Mouse (Mus musculus) midbrain, embryonic 13.5 days (tissue): Measurements from ENCODE around the gene Eps8l3. TPM values are rescaled to one million over a fixed set of nuclear protein-coding genes. Genes with fewer than 3 reads are reported as not detected.

Source experiments
- ATAC-seq: fragments of 200-750 bp; cut with Nextera tagmentation; 2 replicates; pipeline ENCODE4 v1.8.0; 2017; ENCODE audit warnings: mild to moderate bottlenecking, moderate TSS enrichment, moderate library complexity
- H3K27ac ChIP-seq: fragments of 300-500 bp; sonication (generic); 2 replicates; pipeline ENCODE4 v1.5.1; 2015; ENCODE audit warnings: inconsistent platforms, mild to moderate bottlenecking, moderate library complexity
- H3K27me3 ChIP-seq: fragments of 300-500 bp; sonication (generic); 2 replicates; pipeline ENCODE4 v1.6.1; 2015; ENCODE audit warnings: mild to moderate bottlenecking, inconsistent platforms
- H3K36me3 ChIP-seq: fragments of 300-500 bp; sonication (generic); 2 replicates; pipeline ENCODE4 v1.6.1; 2015; ENCODE audit warnings: mild to moderate bottlenecking, inconsistent platforms
- H3K4me1 ChIP-seq: fragments of 300-500 bp; sonication (generic); replicated peaks from 2 replicates; pipeline ENCODE4 v1.6.1; 2015; ENCODE audit warnings: inconsistent platforms
- H3K4me2 ChIP-seq: fragments of 300-500 bp; sonication (generic); replicated peaks from 2 replicates; pipeline ENCODE4 v1.6.1; 2015; ENCODE audit warnings: moderate library complexity, mild to moderate bottlenecking, inconsistent platforms
- H3K4me3 ChIP-seq: fragments of 300-500 bp; sonication (generic); replicated peaks from 2 replicates; pipeline ENCODE4 v1.5.1; 2015; ENCODE audit warnings: mild to moderate bottlenecking, inconsistent platforms
- H3K9ac ChIP-seq: fragments of 300-500 bp; sonication (generic); replicated peaks from 2 replicates; pipeline ENCODE4 v1.6.1; 2015; ENCODE audit warnings: mild to moderate bottlenecking, inconsistent platforms
- H3K9me3 ChIP-seq: fragments of 300-500 bp; sonication (generic); 2 replicates; pipeline ENCODE4 v1.6.1; 2016; ENCODE audit warnings: mild to moderate bottlenecking, inconsistent platforms
- WGBS: fragments of 180-500 bp; shearing (Covaris S2); methylation state at CpG from one replicate; pipeline ENCODE4 v1.1.7; 2015; 5-methylcytosine and 5-hydroxymethylcytosine counted together
- polyA plus RNA-seq: library from polyadenylated mRNA; unstranded; fragments of >200 nt; fragmentation: Nextera tagmentation; extraction: Ambion mirVana; gene quantifications from 2 replicates; pipeline ENCODE4 v1.2.1, GENCODE M21; 2015

Gene Eps8l3
- polyA plus RNA-seq, 1 experiment from 2014 or later = not detected

GRCm38 (mm10) chr3:107841370-107841769 is 35.7 kb upstream of the Eps8l3 start:
- Histone ChIP-seq H3K36me3 (no peaks in the 10 kb centered on the region), H3K4me2 (no peak overlapping the region), H3K9me3 (no peaks in the 10 kb centered on the region), H3K27ac (no peak overlapping the region), H3K4me1 (peaks cover 10% of the 10 kb centered on the region), H3K9ac (no peak overlapping the region), H3K27me3 (no peaks in the 10 kb centered on the region), H3K4me3 (no peak overlapping the region)
- ATAC-seq = no peak
- WGBS = 85% methylated on average over 7 of the region's 7 CpGs

DNA sequence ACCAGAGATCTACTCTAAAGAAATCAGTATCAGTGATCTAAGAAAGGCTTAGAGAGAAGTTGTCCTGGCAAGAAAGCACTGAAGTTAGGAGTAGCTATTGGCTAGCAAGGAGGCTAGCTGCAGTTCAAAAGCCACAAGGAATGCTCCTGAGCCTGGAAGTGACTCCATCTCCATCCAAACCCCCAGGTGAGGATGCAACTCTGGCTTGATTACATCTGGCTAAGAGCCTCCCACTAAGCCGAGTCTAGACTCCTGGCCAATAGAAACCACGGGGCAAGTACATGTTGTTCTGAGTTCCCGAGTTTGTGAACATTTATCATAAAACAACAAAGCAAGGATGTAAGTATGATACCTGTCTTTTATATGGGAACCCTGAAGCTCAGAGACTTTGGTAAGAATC is 33.6 kb upstream of the Eps8l3 start:
- H3K4me3 ChIP-seq = no peak overlapping the region
- no peak overlapping the region for H3K27ac ChIP-seq
- ATAC-seq = no peak
- peaks cover 15% of the 10 kb centered on the region for H3K4me1 ChIP-seq
- WGBS = 91% methylated on average over 3 of the region's 3 CpGs
- no peaks in the 10 kb centered on the region for H3K27me3 ChIP-seq
- no peak overlapping the region for H3K9ac ChIP-seq
- H3K9me3 ChIP-seq = no peaks in the 10 kb centered on the region
- no peaks in the 10 kb centered on the region for H3K36me3 ChIP-seq
- H3K4me2 ChIP-seq = no peak overlapping the region

DNA sequence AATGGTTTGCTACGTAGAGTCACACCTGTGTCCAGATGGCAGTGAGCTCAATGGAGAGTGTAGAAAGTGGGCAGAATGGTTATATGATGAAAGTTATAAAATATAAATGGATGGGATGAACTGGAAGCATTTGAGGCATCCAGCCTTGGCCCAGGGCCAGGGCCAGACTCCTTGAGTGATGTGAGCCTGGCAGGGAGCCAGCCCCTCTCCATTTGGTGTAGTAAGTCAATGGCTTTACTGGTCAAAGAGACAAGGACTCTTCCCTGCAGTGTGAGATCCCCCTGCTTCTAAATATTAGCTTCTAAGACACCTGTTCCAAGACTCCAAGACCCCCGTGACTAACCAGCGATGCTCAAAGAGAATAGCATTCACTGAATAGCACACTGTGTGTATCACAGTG is 33.0 kb upstream of the Eps8l3 start:
- Histone ChIP-seq H3K4me2 (no peak overlapping the region), H3K9me3 (no peaks in the 10 kb centered on the region), H3K27me3 (no peaks in the 10 kb centered on the region), H3K4me3 (no peak overlapping the region), H3K4me1 (peaks cover 21% of the 10 kb centered on the region), H3K9ac (no peak overlapping the region), H3K27ac (no peak overlapping the region), H3K36me3 (no peaks in the 10 kb centered on the region)
- WGBS = 78% methylated on average over 3 of the region's 3 CpGs
- no peak; the same call in 1 of the 2 replicates for ATAC-seq

DNA sequence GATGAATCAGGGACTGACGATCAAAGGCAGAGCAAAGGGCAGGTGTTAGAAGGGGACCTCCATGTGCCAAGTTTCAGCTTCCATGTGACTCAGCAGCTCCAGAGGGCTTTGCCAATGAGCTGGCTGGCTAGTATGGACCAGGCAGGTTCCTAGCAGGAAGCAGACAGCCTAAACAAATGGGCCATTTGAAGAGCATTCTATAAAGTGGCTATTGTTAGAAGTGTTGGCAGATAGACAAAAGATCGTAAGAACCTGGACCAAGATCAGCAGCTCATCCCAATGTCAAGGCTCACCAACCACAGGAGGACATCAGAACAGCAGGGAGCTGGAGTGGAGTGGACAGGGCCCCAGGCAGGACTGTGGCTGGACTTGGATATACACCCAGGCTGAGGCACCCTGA is 32.5 kb upstream of the Eps8l3 start:
- H3K27ac ChIP-seq = no peak overlapping the region

DNA sequence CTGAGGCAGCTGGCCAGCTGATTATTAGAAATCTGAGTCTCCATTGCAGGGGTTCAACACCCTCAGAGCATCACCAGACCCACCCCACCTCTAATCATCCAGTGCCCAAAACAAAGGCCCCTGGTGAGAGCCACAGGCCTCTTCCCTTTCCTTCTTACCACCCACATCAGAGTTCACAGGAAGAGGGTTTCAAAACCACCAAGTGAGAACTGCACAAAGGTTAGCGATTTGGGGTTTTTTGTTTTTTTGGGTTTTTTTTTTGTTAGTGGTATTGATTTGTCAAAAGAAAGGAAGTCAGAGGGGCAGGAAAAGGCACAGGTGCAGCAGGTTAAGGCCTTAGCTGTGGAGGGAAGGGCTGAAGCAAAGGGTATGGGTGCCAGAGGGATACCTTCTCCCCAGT is 30.9 kb upstream of the Eps8l3 start:
- no peak for ATAC-seq
- H3K36me3 ChIP-seq = no peaks in the 10 kb centered on the region
- no peak overlapping the region for H3K9ac ChIP-seq
- H3K4me1 ChIP-seq = peaks cover 40% of the 10 kb centered on the region
- no peak overlapping the region for H3K4me2 ChIP-seq
- no peaks in the 10 kb centered on the region for H3K9me3 ChIP-seq
- no peak overlapping the region for H3K27ac ChIP-seq
- WGBS = 90% methylated on average over 1 of the region's 1 CpGs
- no peak overlapping the region for H3K4me3 ChIP-seq
- no peaks in the 10 kb centered on the region for H3K27me3 ChIP-seq

More for the DNA sequence above, 32.5 kb upstream of the Eps8l3 start:
- no peaks in the 10 kb centered on the region for H3K27me3 ChIP-seq
- H3K4me1 ChIP-seq = peaks cover 26% of the 10 kb centered on the region
- no peak overlapping the region for H3K9ac ChIP-seq
- no peaks in the 10 kb centered on the region for H3K36me3 ChIP-seq
- 0 out of 2 replicates have a peak, but pooled peaks have one; percentile 6 for ATAC-seq
- no peaks in the 10 kb centered on the region for H3K9me3 ChIP-seq
- no peak overlapping the region for H3K4me3 ChIP-seq
- no peak overlapping the region for H3K4me2 ChIP-seq
- 83% methylated on average over 2 of the region's 2 CpGs for WGBS

DNA sequence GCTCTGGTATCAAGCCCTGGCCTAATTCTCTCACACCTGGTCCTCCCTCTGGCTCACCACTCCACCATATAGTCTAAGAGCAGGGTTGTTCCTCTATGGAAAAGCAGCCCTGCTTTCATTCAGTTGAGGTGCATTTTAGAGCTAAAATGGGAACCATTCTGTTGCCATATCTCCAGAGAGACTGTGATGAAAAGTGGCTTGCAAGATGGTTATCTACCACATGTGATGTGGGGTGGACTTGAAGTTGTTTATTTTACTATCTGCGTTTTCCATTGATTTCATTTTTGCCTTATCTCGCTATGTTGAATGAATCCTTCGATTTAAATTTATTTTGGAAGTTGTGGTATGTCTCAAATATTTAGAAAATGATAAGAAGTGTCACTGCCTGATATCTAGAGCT is 30.2 kb upstream of the Eps8l3 start:
- Histone ChIP-seq H3K9ac (no peak overlapping the region), H3K36me3 (no peaks in the 10 kb centered on the region), H3K4me3 (no peak overlapping the region), H3K4me2 (no peak overlapping the region), H3K27me3 (no peaks in the 10 kb centered on the region), H3K27ac (no peak overlapping the region), H3K4me1 (peaks cover 40% of the 10 kb centered on the region), H3K9me3 (no peaks in the 10 kb centered on the region)
- WGBS = 93% methylated on average over 3 of the region's 3 CpGs
- no peak for ATAC-seq

DNA sequence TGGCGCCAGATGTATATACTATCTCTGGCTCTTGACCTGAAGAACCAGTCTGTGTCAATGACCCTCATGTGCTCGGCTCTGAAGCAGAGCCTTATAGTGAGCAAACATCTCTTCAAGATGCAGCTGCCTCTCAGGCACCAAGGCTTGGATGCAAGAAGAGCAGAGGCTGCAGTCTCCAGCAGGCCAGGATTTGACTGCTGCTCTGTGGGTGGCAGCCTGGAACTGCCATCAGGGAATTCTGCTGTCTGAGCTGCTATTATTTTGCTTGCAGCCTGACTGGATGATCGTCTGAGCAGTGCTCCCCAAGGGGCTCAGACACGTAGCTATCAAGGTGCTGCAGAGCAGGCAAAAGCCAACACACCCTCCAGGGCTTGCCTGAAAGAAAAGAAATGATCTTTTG is 28.9 kb upstream of the Eps8l3 start:
- Histone ChIP-seq H3K4me2 (no peak overlapping the region), H3K4me1 (peaks cover 40% of the 10 kb centered on the region), H3K36me3 (no peaks in the 10 kb centered on the region), H3K9me3 (no peaks in the 10 kb centered on the region), H3K27ac (no peak overlapping the region), H3K4me3 (no peak overlapping the region), H3K27me3 (no peaks in the 10 kb centered on the region), H3K9ac (no peak overlapping the region)
- ATAC-seq = no peak
- 36% methylated on average over 4 of the region's 4 CpGs for WGBS

DNA sequence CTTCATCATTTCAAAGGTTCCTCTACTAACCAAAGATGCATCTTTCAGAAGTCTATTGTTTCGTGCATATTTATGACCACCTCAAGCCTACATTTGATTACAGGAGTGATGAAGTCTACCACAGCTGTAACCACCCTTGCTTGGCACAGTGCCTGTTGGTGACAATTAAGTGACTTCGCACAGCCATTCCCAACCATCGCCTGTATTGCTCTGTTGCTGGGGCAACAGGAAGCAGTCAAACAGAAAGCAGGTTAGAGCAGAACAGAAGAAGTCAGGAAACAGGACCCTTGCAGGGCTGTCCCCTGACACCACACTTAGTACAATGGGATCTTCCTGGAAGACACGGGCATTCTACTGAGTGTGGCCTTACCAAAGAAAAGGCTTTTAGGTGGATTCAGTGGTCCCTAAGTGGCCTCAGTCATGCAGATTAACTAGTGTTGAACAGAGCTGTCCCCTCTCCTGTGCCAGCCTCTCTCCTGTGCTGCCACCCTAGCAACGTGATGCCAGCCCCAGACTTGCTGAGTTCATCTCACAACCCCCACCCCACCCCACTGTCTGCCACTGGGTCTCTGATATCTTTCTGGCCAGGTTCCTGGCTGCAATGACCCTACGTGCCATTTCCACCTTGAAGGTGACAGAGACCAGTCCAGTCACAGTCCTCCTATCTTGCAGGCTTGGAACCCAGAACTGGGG is 27.9 kb upstream of the Eps8l3 start:
- Histone ChIP-seq H3K27me3 (no peaks in the 10 kb centered on the region), H3K27ac (peak overlapping the region; percentile 3; the same call in 1 of the 2 replicates), H3K9me3 (no peaks in the 10 kb centered on the region), H3K4me2 (no peak overlapping the region), H3K36me3 (no peaks in the 10 kb centered on the region), H3K4me3 (no peak overlapping the region), H3K4me1 (peaks cover 38% of the 10 kb centered on the region), H3K9ac (no peak overlapping the region)
- peak; percentile 15 for ATAC-seq
- 55% methylated on average over 6 of the region's 6 CpGs for WGBS

GRCm38 (mm10) chr3:107849693-107850031 is 27.4 kb upstream of the Eps8l3 start:
- H3K4me1 ChIP-seq = peaks cover 33% of the 10 kb centered on the region
- no peak overlapping the region for H3K9ac ChIP-seq
- ATAC-seq = no peak
- 86% methylated on average over 2 of the region's 2 CpGs for WGBS
- H3K27me3 ChIP-seq = no peaks in the 10 kb centered on the region
- no peak overlapping the region for H3K4me3 ChIP-seq
- no peaks in the 10 kb centered on the region for H3K9me3 ChIP-seq
- no peaks in the 10 kb centered on the region for H3K36me3 ChIP-seq
- H3K4me2 ChIP-seq = no peak overlapping the region
- H3K27ac ChIP-seq = no peak overlapping the region

DNA sequence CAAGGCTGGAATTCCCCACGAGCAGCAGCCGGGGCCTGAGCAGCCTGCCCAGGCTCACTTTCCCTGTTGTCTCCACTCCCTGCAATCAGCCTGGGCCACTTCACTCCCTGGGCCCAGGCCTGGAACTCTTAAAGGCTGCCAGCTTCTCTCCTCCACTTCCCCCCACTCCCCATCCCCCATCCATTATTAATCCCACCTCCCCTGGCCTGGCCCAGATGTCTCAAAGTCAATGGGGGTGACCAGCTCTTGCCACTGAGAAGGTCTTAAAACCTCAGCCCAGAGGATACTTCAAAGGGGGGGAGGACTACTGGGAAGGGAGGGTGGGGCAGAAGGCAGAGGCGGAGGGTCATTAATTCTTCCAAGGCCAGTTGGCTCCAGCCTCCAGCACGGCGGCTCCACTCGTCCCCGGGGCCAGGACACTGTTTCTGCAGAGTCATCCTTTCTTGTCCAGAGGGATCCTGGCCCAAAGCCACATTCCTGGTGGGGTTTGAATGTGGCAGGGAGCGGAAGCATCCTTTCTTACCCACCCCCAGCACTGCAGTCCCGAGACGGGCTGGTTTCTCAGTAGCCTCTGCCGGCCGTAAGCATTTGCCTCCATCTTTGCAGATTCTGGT is 26.5 kb upstream of the Eps8l3 start:
- 13% methylated on average over 12 of the region's 12 CpGs for WGBS
- peak overlapping the region; percentile 34 for H3K4me2 ChIP-seq
- no peak overlapping the region for H3K9ac ChIP-seq
- no peaks in the 10 kb centered on the region for H3K36me3 ChIP-seq
- H3K27ac ChIP-seq = peak overlapping the region; percentile 47
- no peaks in the 10 kb centered on the region for H3K9me3 ChIP-seq
- peak; percentile 47 for ATAC-seq
- H3K4me1 ChIP-seq = peaks cover 31% of the 10 kb centered on the region
- peak overlapping the region; percentile 3 for H3K4me3 ChIP-seq
- no peaks in the 10 kb centered on the region for H3K27me3 ChIP-seq

DNA sequence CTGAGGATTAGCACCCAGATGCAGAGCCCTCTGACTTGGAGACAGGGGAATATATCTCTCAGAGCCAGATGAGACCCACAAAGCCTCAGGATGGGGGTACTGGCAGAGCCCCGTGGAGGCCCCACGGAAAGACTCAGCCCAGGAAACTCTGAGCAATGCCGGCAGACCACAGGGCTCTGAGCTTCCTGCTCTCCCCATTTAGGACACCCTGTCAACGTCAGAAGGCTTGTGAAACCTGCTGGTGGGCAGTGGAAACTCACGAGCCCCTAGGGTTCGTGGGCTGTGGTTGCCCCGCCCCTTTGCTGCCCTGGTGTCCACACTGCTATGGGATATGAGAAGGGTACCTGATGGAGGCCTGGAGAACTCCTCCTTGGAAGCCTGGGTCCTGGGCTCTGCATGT is 24.2 kb upstream of the Eps8l3 start:
- H3K27me3 ChIP-seq = no peaks in the 10 kb centered on the region
- H3K4me3 ChIP-seq = no peak overlapping the region
- no peaks in the 10 kb centered on the region for H3K36me3 ChIP-seq
- H3K4me1 ChIP-seq = peaks cover 31% of the 10 kb centered on the region
- H3K4me2 ChIP-seq = no peak overlapping the region
- no peak for ATAC-seq
- no peak overlapping the region for H3K27ac ChIP-seq
- H3K9me3 ChIP-seq = no peaks in the 10 kb centered on the region
- no peak overlapping the region for H3K9ac ChIP-seq
- WGBS = 67% methylated on average over 7 of the region's 7 CpGs

GRCm38 (mm10) chr3:107853232-107854181 is 23.5 kb upstream of the Eps8l3 start:
- H3K27ac ChIP-seq = no peak overlapping the region
- no peak overlapping the region for H3K9ac ChIP-seq
- no peak overlapping the region for H3K4me2 ChIP-seq
- no peak overlapping the region for H3K4me3 ChIP-seq
- H3K36me3 ChIP-seq = no peaks in the 10 kb centered on the region
- no peaks in the 10 kb centered on the region for H3K9me3 ChIP-seq
- WGBS = 85% methylated on average over 17 of the region's 17 CpGs
- H3K4me1 ChIP-seq = peaks cover 25% of the 10 kb centered on the region
- no peaks in the 10 kb centered on the region for H3K27me3 ChIP-seq
- ATAC-seq = no peak
